Mouse (Mus musculus) kidney, adult 2 months (tissue): ENCODE results near the gene Mrpl55.

Source experiments
- CTCF ChIP-seq: fragments of 200-500 bp; conservative IDR thresholded peaks from 2 replicates; pipeline ENCODE4 v1.5.1; 2011; ENCODE audit warnings: low read depth, mild to moderate bottlenecking, control low read depth, low read length, moderate library complexity, mixed read lengths; ENCODE audit not compliant: insufficient read depth, insufficient read length
- POLR2A ChIP-seq: fragments of 200-500 bp; IDR thresholded peaks from one replicate; pipeline ENCODE4 v1.6.1; 2011; ENCODE audit warnings: low read depth, low read length, control low read depth

DNA sequence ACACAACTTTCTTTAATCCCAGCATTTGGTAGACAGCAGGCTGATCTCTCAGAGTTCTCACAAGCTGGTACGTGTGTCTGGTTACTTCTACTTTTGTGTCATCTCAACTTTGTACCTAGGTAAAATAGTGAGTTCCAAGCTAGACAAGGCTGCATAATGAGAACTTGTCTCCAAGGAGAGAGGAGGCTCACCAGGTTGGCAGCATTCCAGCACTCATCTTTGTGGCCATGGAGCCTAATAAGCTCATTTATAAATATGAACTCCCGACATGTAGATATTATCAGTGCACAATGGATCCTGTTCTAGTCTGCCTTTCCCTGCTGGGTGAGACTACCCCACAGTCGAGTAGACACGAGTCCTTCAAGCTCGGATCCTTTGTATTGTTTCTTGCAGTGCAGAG lies 7.3 kb downstream of the Mrpl55 start:
- TF ChIP-seq POLR2A: no peak
- no peak for TF ChIP-seq CTCF
